Mouse (Mus musculus) T-helper 17 cell (primary cell): ENCODE data around the gene Thbd.

Source experiments
- in situ Hi-C, 2 experiments: fragments of 300-600 bp; cut with MboI, MseI; formaldehyde crosslinking; loops; 1 replicate in 1 of 2; 2 replicates in 1 of 2; pipeline ENCODE4 v1.15.1; 2025; ENCODE audit warnings: high pct_unique_total_duplicates in 2 of 2

Gene Thbd

GRCm38 (mm10) chr2:148387652-148388581 lies 20.1 kb downstream of the Thbd start:
- in situ Hi-C loops: no loop called here

GRCm38 (mm10) chr2:148386927-148387326 lies 21.1 kb downstream of the Thbd start:
- in situ Hi-C loops: no loop called here

- in situ Hi-C loops: no loop called here
Measured at GRCm38 (mm10) chr2:148386476-148386875, 21.5 kb downstream of the Thbd start.

- in situ Hi-C loops: loop anchor here in 1 of 2 experiments (5.0 kb wide), 1 partner anchor 89 kb away; no protein-coding TSS in a partner anchor
Measured at GRCm38 (mm10) chr2:148381076-148381475, 26.9 kb downstream of the Thbd start.

- in situ Hi-C loops: loop anchor here in 1 of 2 experiments (5.0 kb wide), 1 partner anchor 88 kb away; no protein-coding TSS in a partner anchor
Measured at GRCm38 (mm10) chr2:148379899-148380413, 28.0 kb downstream of the Thbd start.

GRCm38 (mm10) chr2:148378817-148379342 lies 29.1 kb downstream of the Thbd start:
- in situ Hi-C loops: no loop called here

- in situ Hi-C loops: no loop called here
Measured at GRCm38 (mm10) chr2:148375326-148376150, 32.5 kb downstream of the Thbd start.

GRCm38 (mm10) chr2:148373602-148374071 lies 34.4 kb downstream of the Thbd start:
- in situ Hi-C loops: no loop called here

- in situ Hi-C loops: no loop called here
Measured at GRCm38 (mm10) chr2:148371743-148372630, 36.0 kb downstream of the Thbd start.

- in situ Hi-C loops: no loop called here
Measured at GRCm38 (mm10) chr2:148365227-148365626, 42.8 kb downstream of the Thbd start.

- in situ Hi-C loops: no loop called here
Measured at GRCm38 (mm10) chr2:148364536-148364935, 43.5 kb downstream of the Thbd start.

- in situ Hi-C loops: no loop called here
Measured at GRCm38 (mm10) chr2:148357145-148357544, 50.8 kb downstream of the Thbd start.
